Mouse (Mus musculus) cortical plate, adult 2 months (tissue): Measurements from ENCODE around the gene Foxk2.

Experiments
- CTCF ChIP-seq: fragments of 200-500 bp; IDR thresholded peaks from 2 replicates; pipeline ENCODE4 v1.5.1; 2011; ENCODE audit warnings: mild to moderate bottlenecking, control low read depth, low read length; ENCODE audit not compliant: insufficient read depth; ENCODE audit errors: extremely low read depth
- POLR2A ChIP-seq: fragments of 200-500 bp; IDR thresholded peaks from 2 replicates; pipeline ENCODE4 v1.6.1; 2011; ENCODE audit warnings: mild to moderate bottlenecking, low read length, control low read depth; ENCODE audit not compliant: insufficient read depth; ENCODE audit errors: extremely low read depth

DNA sequence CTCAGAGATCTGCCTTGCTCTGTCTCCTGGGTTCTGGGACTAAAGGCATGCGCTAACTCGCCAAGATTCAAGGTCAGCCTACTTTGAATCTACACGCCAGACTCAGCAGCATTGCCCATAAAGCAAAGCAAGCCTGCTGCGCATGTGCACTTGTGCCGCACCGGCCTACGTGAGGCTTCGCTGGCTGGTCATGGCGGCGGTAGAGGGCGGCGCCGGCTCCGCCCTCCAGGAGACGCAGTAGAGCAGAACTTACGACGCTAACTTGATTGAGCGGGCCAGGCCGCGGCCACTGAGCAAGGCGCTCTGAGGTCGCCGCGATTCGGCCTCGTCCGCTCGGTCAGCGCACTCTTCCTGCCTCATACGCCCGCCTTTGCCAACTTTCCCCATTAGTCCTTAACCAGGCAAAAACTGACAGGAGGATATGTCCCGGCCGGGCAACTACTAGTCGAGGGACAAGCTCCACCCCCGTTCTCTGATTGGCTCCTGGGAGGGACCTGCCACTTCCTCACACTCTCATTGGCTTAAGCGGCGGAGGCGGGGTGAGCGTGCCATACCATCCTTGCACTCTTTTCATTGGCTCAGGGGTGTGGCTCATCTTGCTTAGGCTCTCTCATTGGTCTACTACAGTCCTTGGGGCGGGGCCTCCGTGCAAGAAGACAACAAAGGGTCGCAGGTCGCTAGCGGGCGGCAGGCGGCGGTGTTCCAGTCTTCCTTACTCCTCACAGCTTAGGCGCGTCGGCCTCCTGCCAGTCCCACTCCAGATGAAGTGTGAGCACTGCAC, 23.0 kb upstream of the Foxk2 start, which contains the start of gene Narf:
- TF ChIP-seq CTCF (0 out of 2 replicates have a peak, but pooled peaks have one; percentile 26), POLR2A (peak; percentile 94)
